Mouse (Mus musculus) lung, adult 2 months (tissue): ENCODE results near the gene Tmem229b. TPM values are rescaled to one million over a fixed set of nuclear protein-coding genes. Genes with fewer than 3 reads are reported as not detected.

ENCODE experiments used
- DNase-seq: peaks from one replicate; pipeline ENCODE4 v3.0.0; 2022
- H3K4me1 ChIP-seq: fragments of 200-500 bp; 2 replicates; pipeline ENCODE4 v1.6.1; 2011; ENCODE audit warnings: low read length; ENCODE audit not compliant: control insufficient read depth, insufficient read depth
- H3K4me3 ChIP-seq: fragments of 200-500 bp; replicated peaks from 2 replicates; pipeline ENCODE3; 2011; ENCODE audit warnings: low read depth, mild to moderate bottlenecking, control low read depth, low read length; ENCODE audit errors: extremely low read depth
- CTCF ChIP-seq: fragments of 200-500 bp; IDR thresholded peaks from 2 replicates; pipeline ENCODE4 v1.5.1; 2011; ENCODE audit warnings: mild to moderate bottlenecking, low read length, control low read depth; ENCODE audit not compliant: insufficient read depth
- POLR2A ChIP-seq: fragments of 200-500 bp; IDR thresholded peaks from 2 replicates; pipeline ENCODE4 v1.6.1; 2011; ENCODE audit warnings: low read depth, mild to moderate bottlenecking, control low read depth, low read length, borderline replicate concordance; ENCODE audit errors: extremely low read depth
- WGBS: fragments of 180-500 bp; shearing (Covaris S2); methylation state at CpG from one replicate; pipeline ENCODE4 v1.1.7; 2018; 5-methylcytosine and 5-hydroxymethylcytosine counted together
- polyA plus RNA-seq: library from polyadenylated mRNA; depleted of rRNA; stranded (reverse); fragments of >200 nt; gene quantifications from 2 replicates; pipeline ENCODE4 v1.2.3, GENCODE M21; 2012; rRNA removed

Tmem229b gene
- polyA plus RNA-seq: 15.4 and 18.6 TPM in 2 replicates

DNA sequence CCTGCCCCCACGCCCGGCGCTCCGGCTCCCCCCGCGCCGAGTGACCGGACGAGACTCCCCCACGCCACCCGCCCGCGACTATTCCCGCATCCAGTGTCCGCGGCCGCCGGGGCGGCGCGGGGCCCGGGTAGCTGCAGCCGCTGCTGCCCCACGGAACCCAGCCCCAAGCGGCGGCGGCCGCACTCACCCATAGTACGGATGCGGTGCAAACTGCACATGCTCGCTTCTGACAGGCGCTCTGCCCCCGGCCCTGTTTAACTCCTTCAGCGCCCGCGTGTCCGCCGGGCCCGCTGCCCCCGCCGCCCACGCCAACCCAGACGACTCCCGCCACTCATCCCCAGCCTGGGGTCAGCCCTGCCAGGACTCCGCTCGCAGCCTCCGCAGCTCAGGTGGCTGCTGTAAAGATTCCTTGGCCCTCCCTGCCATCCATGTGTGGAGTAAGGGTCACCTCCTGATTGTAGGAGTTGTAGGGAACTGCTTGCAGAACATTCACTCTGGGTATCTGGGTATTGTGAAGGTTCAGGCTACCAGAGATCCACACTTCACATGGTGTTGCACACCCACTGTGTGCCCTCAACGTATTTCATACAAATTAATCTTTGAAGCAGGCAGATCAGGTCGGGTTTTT is at the start of gene Tmem229b:
Gene Tmem229b, minus strand, starts transcription at position 502 of the 628 bp plus-strand sequence.
- TF ChIP-seq CTCF (no peak), POLR2A (no peak)
- 4% methylated on average over 48 of the region's 49 CpGs for WGBS
- DNase-seq: peak; percentile 37

DNA sequence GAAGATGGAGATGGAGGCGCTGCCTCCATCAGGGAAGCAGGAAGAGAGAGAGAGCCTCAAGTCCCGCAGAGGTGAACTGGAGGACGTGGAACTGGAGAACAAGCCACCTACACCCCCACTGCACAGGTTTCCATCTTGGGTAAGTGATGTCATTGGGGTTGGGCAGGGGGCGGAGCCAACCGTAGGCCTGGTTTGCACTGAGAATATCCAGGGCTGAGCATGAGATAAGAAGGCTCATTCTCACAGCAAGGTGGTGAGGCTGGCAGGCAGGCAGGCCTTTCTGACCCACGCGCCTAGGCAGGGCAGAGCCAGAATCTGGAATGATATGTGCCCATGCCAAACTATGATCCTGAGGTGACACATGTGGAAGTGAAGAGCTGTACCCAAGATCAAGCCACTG is 47.8 kb upstream of the Tmem229b start:
- TF ChIP-seq CTCF (no peak), POLR2A (no peak)
- Histone ChIP-seq H3K4me3 (no peak overlapping the region), H3K4me1 (no peaks in the 10 kb centered on the region; the same call in 1 of the 2 replicates)
- DNase-seq: no peak
- WGBS: 86% methylated on average over 7 of the region's 7 CpGs

More for the DNA sequence above, at the start of gene Tmem229b:
- Histone ChIP-seq H3K4me1 (peaks cover 8% of the 10 kb centered on the region; the same call in 1 of the 2 replicates), H3K4me3 (peak within 1 kb of the TSS; percentile 85)

DNA sequence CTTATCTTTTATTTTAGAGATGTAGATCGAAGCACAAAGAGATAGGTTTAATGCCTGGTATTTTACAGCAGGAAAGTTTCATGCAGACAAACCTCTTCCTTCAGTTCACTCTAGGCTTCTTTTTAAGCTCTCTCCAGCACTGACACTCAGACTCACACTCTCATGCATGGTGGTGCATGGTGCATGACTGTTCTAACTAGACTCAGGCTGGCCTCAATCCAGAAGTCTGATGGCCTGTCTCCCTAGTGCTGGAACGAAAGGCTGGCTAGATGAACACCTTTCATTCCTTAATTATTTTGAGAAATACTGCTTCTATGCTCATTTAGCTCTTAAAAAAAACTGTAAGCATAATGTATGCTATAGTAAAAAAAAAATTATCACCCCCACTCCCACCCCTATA is 44.6 kb upstream of the Tmem229b start:
- no peak for TF ChIP-seq POLR2A
- no peak for TF ChIP-seq CTCF
- WGBS: 81% methylated on average over 2 of the region's 2 CpGs
- DNase-seq: no peak
- Histone ChIP-seq H3K4me1 (0 out of 2 replicates have a peak, but pooled peaks cover 2% of the 10 kb centered on the region), H3K4me3 (no peak overlapping the region)

DNA sequence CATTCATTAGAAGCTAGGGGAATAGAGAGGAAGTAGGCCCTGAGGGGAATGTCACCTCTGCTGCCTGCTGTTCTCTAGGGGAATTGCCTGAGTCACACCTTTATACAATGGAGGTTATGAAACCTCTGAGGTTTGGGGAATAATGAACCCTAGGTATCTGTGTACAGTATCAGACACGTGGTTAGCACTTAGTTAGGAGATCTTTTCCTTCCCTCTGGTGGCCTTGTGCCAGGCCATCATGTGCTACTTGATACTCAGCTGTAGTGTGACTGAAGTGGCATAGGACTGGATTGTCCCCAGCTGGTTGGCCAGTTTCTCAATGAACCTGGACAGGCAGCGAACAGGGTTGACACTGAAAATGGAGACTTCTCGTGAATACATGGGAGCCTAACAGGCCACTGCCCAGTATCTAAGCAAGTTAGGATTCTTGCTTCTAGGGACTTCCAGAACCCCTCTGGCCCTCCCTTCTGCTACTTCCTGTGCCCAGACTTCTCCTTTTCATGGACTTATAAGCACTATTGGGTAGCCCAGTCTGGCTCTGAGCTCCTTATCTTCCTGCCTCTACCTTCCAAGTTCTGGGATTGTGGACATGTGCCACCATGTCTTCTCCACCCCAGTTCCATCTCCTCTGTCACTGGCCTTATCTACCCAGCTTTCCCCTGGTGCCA is 43.3 kb upstream of the Tmem229b start:
- peak; percentile 73 for DNase-seq
- Histone ChIP-seq H3K4me1 (0 out of 2 replicates have a peak, but pooled peaks cover 2% of the 10 kb centered on the region), H3K4me3 (no peak overlapping the region)
- TF ChIP-seq POLR2A (no peak), CTCF (no peak)
- WGBS: 43% methylated on average over 3 of the region's 3 CpGs

DNA sequence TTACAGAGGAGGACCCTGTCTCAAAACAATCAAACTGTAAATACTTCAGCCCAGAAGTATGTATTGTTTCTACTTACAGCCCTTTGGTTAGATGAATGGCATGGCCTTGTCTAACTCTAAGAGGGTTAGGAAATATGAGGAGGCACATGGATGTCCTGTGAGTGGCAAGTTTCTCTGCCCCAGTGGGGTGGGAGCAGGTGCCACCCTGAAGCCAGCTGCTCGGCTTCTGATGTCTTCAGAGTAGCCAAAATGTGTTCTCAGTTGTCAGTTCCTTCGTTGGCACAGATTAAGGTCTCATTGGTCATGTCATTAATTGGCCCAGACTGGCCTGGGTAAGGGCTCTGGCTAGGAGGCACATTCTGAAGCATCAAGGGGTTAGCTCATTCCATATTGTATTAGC is 42.4 kb upstream of the Tmem229b start:
- DNase-seq: no peak
- TF ChIP-seq CTCF: no peak
- TF ChIP-seq POLR2A: no peak
- Histone ChIP-seq H3K4me3 (no peak overlapping the region), H3K4me1 (0 out of 2 replicates have a peak, but pooled peaks cover 2% of the 10 kb centered on the region)
- 85% methylated on average over 2 of the region's 2 CpGs for WGBS

DNA sequence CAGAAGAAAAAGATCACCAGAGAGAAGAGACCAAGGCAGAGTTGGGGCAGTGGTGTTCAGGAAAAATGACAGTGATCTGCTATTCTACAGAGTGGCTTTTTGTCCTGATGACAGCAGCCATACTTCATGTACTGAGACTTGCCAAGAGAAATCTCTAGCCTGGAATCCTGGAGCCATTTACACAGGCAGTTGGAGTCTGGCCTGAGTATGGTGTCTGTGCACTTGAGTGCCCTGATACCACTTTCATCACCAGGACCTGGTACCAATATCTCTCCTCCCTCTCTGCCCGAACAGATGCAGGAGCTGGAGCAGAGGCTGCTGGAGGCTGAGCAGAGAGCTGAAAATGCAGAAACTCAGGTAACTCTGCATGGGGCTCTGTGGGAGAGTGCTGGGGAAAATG is 41.5 kb upstream of the Tmem229b start:
- H3K4me3 ChIP-seq: no peak overlapping the region
- H3K4me1 ChIP-seq: 0 out of 2 replicates have a peak, but pooled peaks cover 2% of the 10 kb centered on the region
- no peak for TF ChIP-seq POLR2A
- TF ChIP-seq CTCF: no peak
- no peak for DNase-seq
- 84% methylated on average over 1 of the region's 1 CpGs for WGBS

DNA sequence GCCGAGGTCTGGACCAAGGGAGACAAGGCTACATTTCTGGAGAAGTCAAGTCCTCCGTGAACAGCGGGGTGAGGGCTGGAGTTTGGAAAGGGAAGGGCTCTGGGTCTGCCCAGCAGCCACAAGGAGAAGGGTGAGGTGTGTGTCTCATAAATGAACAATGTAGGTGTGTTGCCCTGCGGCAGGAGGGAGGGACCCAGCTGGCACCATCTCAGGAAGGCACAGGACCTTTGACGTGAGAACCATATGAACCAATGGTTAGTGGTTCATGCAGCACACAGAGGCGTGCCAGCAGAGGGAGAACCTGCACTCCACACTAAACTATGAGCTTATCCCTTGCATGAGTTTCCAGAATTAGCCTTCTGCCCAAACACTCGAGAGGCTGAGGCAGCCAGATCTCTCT is 39.8 kb upstream of the Tmem229b start:
- H3K4me1 ChIP-seq: 0 out of 2 replicates have a peak, but pooled peaks cover 2% of the 10 kb centered on the region
- TF ChIP-seq CTCF: no peak
- TF ChIP-seq POLR2A: no peak
- no peak for DNase-seq
- WGBS: 84% methylated on average over 7 of the region's 7 CpGs
- no peak overlapping the region for H3K4me3 ChIP-seq

DNA sequence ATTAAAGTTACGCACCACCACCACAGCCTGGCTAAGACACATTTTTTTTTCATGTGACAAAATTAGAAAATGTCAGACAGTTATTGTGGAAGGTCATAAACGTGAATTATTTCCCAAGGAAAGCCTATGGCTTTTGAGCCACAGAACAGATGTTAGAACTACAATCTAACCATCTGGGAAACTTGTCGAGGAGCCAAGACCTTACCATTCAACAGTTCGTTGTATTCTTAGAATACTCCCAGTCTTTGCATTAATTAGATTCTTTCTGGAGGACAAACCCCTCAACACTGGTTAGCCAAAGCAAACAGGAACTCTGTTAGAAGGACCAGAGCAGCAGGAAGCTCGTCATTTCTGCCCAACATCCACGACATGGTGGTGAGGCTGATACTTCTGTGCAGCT is 38.7 kb upstream of the Tmem229b start:
- no peak for TF ChIP-seq POLR2A
- no peak overlapping the region for H3K4me3 ChIP-seq
- 0 out of 2 replicates have a peak, but pooled peaks cover 2% of the 10 kb centered on the region for H3K4me1 ChIP-seq
- 63% methylated on average over 6 of the region's 6 CpGs for WGBS
- DNase-seq: no peak

DNA sequence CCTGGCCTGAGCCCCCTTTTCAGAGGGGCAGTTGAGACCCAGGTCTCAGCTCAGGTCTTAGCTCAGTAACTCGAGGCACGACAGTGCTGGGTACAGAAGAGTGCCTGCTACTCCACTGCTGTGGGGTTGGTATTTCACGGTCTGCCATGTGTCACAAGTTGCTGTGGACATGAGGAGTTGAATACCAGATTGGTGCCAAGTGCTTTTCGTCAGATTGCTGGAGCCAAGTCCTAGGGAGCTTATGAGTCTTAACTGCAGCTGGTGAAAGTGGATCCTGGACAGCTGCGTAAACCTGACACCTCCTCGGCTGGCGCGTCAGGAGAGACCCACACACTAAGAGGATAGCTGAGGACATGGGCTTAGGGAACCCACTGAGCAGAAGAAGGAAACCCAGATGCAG is 37.2 kb upstream of the Tmem229b start:
- Histone ChIP-seq H3K4me1 (0 out of 2 replicates have a peak, but pooled peaks cover 2% of the 10 kb centered on the region), H3K4me3 (no peak overlapping the region)
- no peak for TF ChIP-seq CTCF
- TF ChIP-seq POLR2A: no peak
- WGBS: 56% methylated on average over 8 of the region's 8 CpGs
- peak; percentile 29 for DNase-seq

DNA sequence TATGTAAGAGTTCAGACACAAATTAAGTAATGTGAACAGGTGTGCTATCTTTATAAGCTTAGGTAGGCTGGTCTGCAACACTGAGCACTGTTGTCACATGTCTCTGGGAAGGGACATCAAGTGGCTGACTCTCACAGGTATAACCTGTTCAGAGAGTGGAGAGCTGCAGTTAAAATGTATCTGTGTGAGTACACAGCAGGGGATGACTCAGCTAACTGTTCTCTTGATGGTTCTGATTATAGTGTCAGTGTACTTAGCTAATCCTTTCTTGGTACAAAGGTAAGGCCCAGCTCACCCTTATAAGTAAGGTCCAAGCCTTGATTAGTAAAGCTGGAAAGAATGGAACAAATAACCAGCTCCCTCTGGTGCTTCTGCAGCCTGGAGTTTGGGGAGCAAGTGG is 34.0 kb upstream of the Tmem229b start:
- TF ChIP-seq CTCF (no peak), POLR2A (no peak)
- DNase-seq: no peak
- no peak overlapping the region for H3K4me3 ChIP-seq
- no peaks in the 10 kb centered on the region for H3K4me1 ChIP-seq
